Mouse (Mus musculus) midbrain, embryonic 13.5 days (tissue): ENCODE data around the gene Cdkn2c. TPM values are rescaled to one million over a fixed set of nuclear protein-coding genes. Genes with fewer than 3 reads are reported as not detected.

Experiments
- polyA plus RNA-seq: library from polyadenylated mRNA; unstranded; fragments of >200 nt; fragmentation: Nextera tagmentation; extraction: Ambion mirVana; gene quantifications from 2 replicates; pipeline ENCODE4 v1.2.1, GENCODE M21; 2015

The Cdkn2c gene
- polyA plus RNA-seq, 1 experiment from 2014 or later = 5.7 TPM

Other genes with a start within 250 kb of the Cdkn2c start
- gene Rnf11, start 182.5 kb downstream of the Cdkn2c start, polyA plus RNA-seq = 59.8 and 60.0 TPM in 2 replicates
- not detected in 2 replicates for gene 4930522H14Rik, start 135.9 kb downstream of the Cdkn2c start, polyA plus RNA-seq
- gene Faf1, start 9.4 kb upstream of the Cdkn2c start, polyA plus RNA-seq = 29.2 and 32.9 TPM in 2 replicates